In the genomic region with DNA sequence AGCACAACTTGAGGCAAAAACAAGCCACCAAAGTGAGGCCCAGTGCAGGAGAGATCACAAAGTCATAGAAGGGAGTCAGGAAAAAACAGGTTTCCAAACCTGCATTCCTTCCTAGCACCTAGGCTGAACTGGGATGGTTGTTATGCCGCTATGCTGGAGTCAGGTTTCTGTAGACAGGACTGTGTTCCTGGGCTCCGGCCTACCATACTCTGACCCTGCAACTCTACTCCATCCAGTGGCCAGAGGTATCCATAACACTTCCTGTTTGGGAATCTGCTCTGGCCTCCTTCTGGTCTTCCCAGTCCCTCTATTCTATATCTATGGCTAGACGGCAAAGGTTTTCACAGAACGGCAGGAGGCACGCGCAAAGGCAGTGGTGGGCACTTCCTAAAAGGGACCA, we compare ENCODE assay signal across 11 mouse cellular contexts.
DNase-seq lines count a peak whose midpoint lies in the region; ATAC-seq and TF ChIP-seq lines count a peak whose summit lies in the region.
"Had no signal": no experiment of that assay in that cellular context is flagged by ENCODE, and none has a peak within 500 bp of the region (broad histone marks: within the 10 kb centered on the region; RNA-seq: fewer than 3 reads in every experiment).

No protein-coding gene starts in this region.

- H3K9me3 ChIP-seq in forebrain, embryonic 12.5 days, result no peaks in the 10 kb centered on the region
- no peaks in the 10 kb centered on the region for H3K9me3 ChIP-seq in forebrain, embryonic 14.5 days (replicated peaks; ENCODE audit: control insufficient read depth, low read length)
- H3K9me3 ChIP-seq: midbrain, embryonic 12.5 days had no signal

- no peak for TF ChIP-seq POLR2A in lung, adult 2 months (IDR thresholded peaks at IDR 0.05; ENCODE audit: borderline replicate concordance, extremely low read depth, low read depth, low read length)

- WGBS in forebrain, embryonic 12.5 days, result 77% methylated on average over 6 of the region's 6 CpGs
- WGBS in forebrain, embryonic 14.5 days, result 77% methylated on average over 6 of the region's 6 CpGs
- 71% methylated on average over 6 of the region's 6 CpGs for WGBS in lung, adult 2 months

- ATAC-seq in forebrain, embryonic 12.5 days (ENCODE audit: low FRiP score), result no peak
- ATAC-seq in forebrain, embryonic 14.5 days, result no peak

- H3K36me3 ChIP-seq in forebrain, embryonic 12.5 days (replicated peaks), result no peaks in the 10 kb centered on the region
- no peaks in the 10 kb centered on the region for H3K36me3 ChIP-seq in forebrain, embryonic 14.5 days (ENCODE audit: control insufficient read depth, insufficient read depth, low read length)
- H3K36me3 ChIP-seq: midbrain, embryonic 12.5 days had no signal

- no peak overlapping the region for H3K4me2 ChIP-seq in forebrain, embryonic 12.5 days
- H3K4me2 ChIP-seq in forebrain, embryonic 14.5 days (ENCODE audit: low read length), result no peak overlapping the region
- H3K4me2 ChIP-seq: midbrain, embryonic 12.5 days had no signal

- peak overlapping the region; percentile 91; the same call in 1 of the 2 replicates for H3K27ac ChIP-seq in forebrain, embryonic 12.5 days
- H3K27ac ChIP-seq in forebrain, embryonic 14.5 days (ENCODE audit: low read depth, low read length), result no peak overlapping the region

- H3K27me3 ChIP-seq in forebrain, embryonic 12.5 days, result no peaks in the 10 kb centered on the region
- no peaks in the 10 kb centered on the region for H3K27me3 ChIP-seq in forebrain, embryonic 14.5 days (replicated peaks; ENCODE audit: control insufficient read depth, insufficient read depth, low read length)
- H3K27me3 ChIP-seq: midbrain, embryonic 12.5 days had no signal

- peak; percentile 39; the same call in 1 of the 2 replicates for TF ChIP-seq CTCF in lung, adult 2 months (IDR thresholded peaks at IDR 0.05; ENCODE audit: insufficient read depth, low read length)

- H3K9ac ChIP-seq in forebrain, embryonic 12.5 days, result no peak overlapping the region
- H3K9ac ChIP-seq in forebrain, embryonic 14.5 days (ENCODE audit: low read length), result no peak overlapping the region
- H3K9ac ChIP-seq: midbrain, embryonic 12.5 days had no signal

- peaks cover 19% of the 10 kb centered on the region for H3K4me1 ChIP-seq in forebrain, embryonic 12.5 days
- H3K4me1 ChIP-seq in forebrain, embryonic 14.5 days (ENCODE audit: control insufficient read depth, insufficient read depth, low read length), result peaks cover 4% of the 10 kb centered on the region; the same call in 1 of the 2 replicates
- no peaks in the 10 kb centered on the region for H3K4me1 ChIP-seq in lung, adult 2 months (ENCODE audit: control insufficient read depth, insufficient read depth, low read length)

- DNase-seq in forebrain, embryonic 14.5 days (ENCODE audit: low spot score), result no peak
- DNase-seq in lung, adult 2 months, result no peak
- DNase-seq in lung, postnatal 14 days, result no peak
- peak; percentile 16 for DNase-seq in kidney, adult 18-20 months
- peak; percentile 8 for DNase-seq in mesoderm, embryonic 11.5 days (ENCODE audit: low read depth, low spot score)
- no peak for DNase-seq in ovary, postnatal 10 days (ENCODE audit: low spot score)
- no peak for DNase-seq in right cerebral cortex, postnatal 4 days
- DNase-seq: thymus, adult 2 months had no signal

- H3K4me3 ChIP-seq in forebrain, embryonic 12.5 days (replicated peaks), result no peak overlapping the region
- no peak overlapping the region for H3K4me3 ChIP-seq in forebrain, embryonic 14.5 days (ENCODE audit: low read depth, low read length)
- H3K4me3 ChIP-seq in lung, adult 2 months (replicated peaks; ENCODE audit: extremely low read depth, low read depth, low read length), result no peak overlapping the region
- H3K4me3 ChIP-seq: erythroblast, embryonic 14.5 days; midbrain, embryonic 12.5 days had no signal

Comparison
In these comparisons a context has a peak if more than half of its experiments do, and no peak if none do; other contexts are left out.
1. DNase-seq: peak in kidney, adult 18-20 months (single experiment) and mesoderm, embryonic 11.5 days (single experiment); none in forebrain, embryonic 14.5 days (single experiment), lung, adult 2 months (single experiment), lung, postnatal 14 days (single experiment), ovary, postnatal 10 days (single experiment) and right cerebral cortex, postnatal 4 days (single experiment).